Mouse (Mus musculus): ENCODE measurements around the gene Racgap1.

The Racgap1 gene

GRCm38 (mm10) chr15:99664600-99665451 lies 13.4 kb upstream of the Racgap1 start:
- DNase-seq (ENCODE audit: low spot score): no peak

- peak; percentile 57 for DNase-seq (ENCODE audit: low spot score)
Observed at GRCm38 (mm10) chr15:99663964-99664599, 12.6 kb upstream of the Racgap1 start.

- DNase-seq (ENCODE audit: low spot score): no peak
Observed at GRCm38 (mm10) chr15:99662371-99662770, 10.9 kb upstream of the Racgap1 start.

- DNase-seq (ENCODE audit: low spot score): no peak
Observed at GRCm38 (mm10) chr15:99661121-99661830, 9.8 kb upstream of the Racgap1 start.

GRCm38 (mm10) chr15:99658437-99658836 lies 7.0 kb upstream of the Racgap1 start:
- DNase-seq (ENCODE audit: low spot score): no peak

- no peak for DNase-seq (ENCODE audit: low spot score)
Observed at GRCm38 (mm10) chr15:99655956-99656355, 4.5 kb upstream of the Racgap1 start.

- DNase-seq (ENCODE audit: low spot score): no peak
Observed at GRCm38 (mm10) chr15:99653876-99654275, 2.4 kb upstream of the Racgap1 start.

- DNase-seq (ENCODE audit: low spot score): no peak
Observed at GRCm38 (mm10) chr15:99653291-99653690, 1.8 kb upstream of the Racgap1 start.

- no peak for DNase-seq (ENCODE audit: low spot score)
Observed at GRCm38 (mm10) chr15:99651984-99652872, 772 bp upstream of the Racgap1 start.

- no peak for DNase-seq (ENCODE audit: low spot score)
Observed at GRCm38 (mm10) chr15:99650304-99650703, 1.2 kb downstream of the Racgap1 start.

GRCm38 (mm10) chr15:99649067-99649761 lies 2.2 kb downstream of the Racgap1 start:
- no peak for DNase-seq (ENCODE audit: low spot score)

GRCm38 (mm10) chr15:99648326-99648725 lies 3.1 kb downstream of the Racgap1 start:
- no peak for DNase-seq (ENCODE audit: low spot score)

- DNase-seq (ENCODE audit: low spot score): no peak
Observed at GRCm38 (mm10) chr15:99644776-99645175, 6.7 kb downstream of the Racgap1 start.

- DNase-seq (ENCODE audit: low spot score): no peak
Observed at GRCm38 (mm10) chr15:99643832-99644231, 7.6 kb downstream of the Racgap1 start.

GRCm38 (mm10) chr15:99642622-99643021 lies 8.8 kb downstream of the Racgap1 start:
- no peak for DNase-seq (ENCODE audit: low spot score)

GRCm38 (mm10) chr15:99638124-99638485 lies 13.4 kb downstream of the Racgap1 start:
- no peak for DNase-seq (ENCODE audit: low spot score)

GRCm38 (mm10) chr15:99637405-99638123 lies 13.9 kb downstream of the Racgap1 start:
- no peak for DNase-seq (ENCODE audit: low spot score)

GRCm38 (mm10) chr15:99634702-99635101 lies 16.8 kb downstream of the Racgap1 start:
- no peak for DNase-seq (ENCODE audit: low spot score)

GRCm38 (mm10) chr15:99631618-99632017 lies 19.8 kb downstream of the Racgap1 start:
- DNase-seq (ENCODE audit: low spot score): no peak

GRCm38 (mm10) chr15:99622063-99622462 lies 29.4 kb downstream of the Racgap1 start:
- DNase-seq (ENCODE audit: low spot score): no peak

- no peak for DNase-seq (ENCODE audit: low spot score)
Observed at GRCm38 (mm10) chr15:99619821-99620220, 31.6 kb downstream of the Racgap1 start.

Measured in left cerebral cortex, adult 11 months (tissue).